In genomic region chr10:119544743-119545142, GRCm38 (mm10) we compare ENCODE assay signal across 19 mouse cellular contexts.
DNase-seq lines count a peak whose midpoint lies in the region.
"Had no signal": no experiment of that assay in that cellular context is flagged by ENCODE, and none has a peak within 500 bp of the region (broad histone marks: within the 10 kb centered on the region; RNA-seq: fewer than 3 reads in every experiment).

No protein-coding gene starts in this region.

- H3K36me3 ChIP-seq in hindbrain, embryonic 10.5 days, result 0 out of 2 replicates have a peak, but pooled peaks cover 13% of the 10 kb centered on the region
- peaks cover 2% of the 10 kb centered on the region; the same call in 1 of the 2 replicates for H3K36me3 ChIP-seq in midbrain, embryonic 10.5 days
- H3K36me3 ChIP-seq: embryonic facial prominence, embryonic 15.5 days; liver, embryonic 12.5 days; stomach, embryonic 15.5 days had no signal

- 30% methylated on average over 9 of the region's 9 CpGs for WGBS in hindbrain, embryonic 10.5 days
- WGBS in midbrain, embryonic 10.5 days, result 58% methylated on average over 9 of the region's 9 CpGs

- peaks cover 17% of the 10 kb centered on the region for H3K4me1 ChIP-seq in hindbrain, embryonic 10.5 days (replicated peaks)
- H3K4me1 ChIP-seq in midbrain, embryonic 10.5 days, result peaks cover 9% of the 10 kb centered on the region; the same call in 1 of the 2 replicates
- H3K4me1 ChIP-seq: embryonic facial prominence, embryonic 15.5 days; liver, embryonic 12.5 days; megakaryocyte, embryonic 14.5 days; stomach, embryonic 15.5 days had no signal

- H3K27me3 ChIP-seq in hindbrain, embryonic 10.5 days (ENCODE audit: insufficient read depth, poor library complexity, severe bottlenecking), result no peaks in the 10 kb centered on the region
- H3K27me3 ChIP-seq in midbrain, embryonic 10.5 days (ENCODE audit: low read depth, poor library complexity, severe bottlenecking), result no peaks in the 10 kb centered on the region
- H3K27me3 ChIP-seq: CH12.LX; embryonic facial prominence, embryonic 15.5 days; liver, embryonic 12.5 days; megakaryocyte, embryonic 14.5 days; stomach, embryonic 15.5 days had no signal

- DNase-seq in heart, adult 11 months, result peak; percentile 79
- no peak for DNase-seq in heart, postnatal 4 days
- DNase-seq in hindbrain, embryonic 10.5 days (ENCODE audit: low spot score), result peak; percentile 49
- DNase-seq in midbrain, embryonic 10.5 days (ENCODE audit: low spot score), result peak; percentile 20
- peak; percentile 14 for DNase-seq in retina, embryonic 14.5 days (ENCODE audit: low spot score)
- no peak for DNase-seq in layer of hippocampus, postnatal 10 days (ENCODE audit: low spot score in 2 of 2)
- no peak for DNase-seq in kidney, postnatal 14 days
- no peak for DNase-seq in lung, postnatal 4 days
- DNase-seq: adrenal gland, adult 8-10 months; cerebellum, adult 18-20 months; heart, adult 18-20 months; kidney, adult 9 months; lung, embryonic 14.5 days; thymus, adult 2 months had no signal

- 0 out of 2 replicates have a peak, but pooled peaks cover 3% of the 10 kb centered on the region for H3K9me3 ChIP-seq in hindbrain, embryonic 10.5 days
- peaks cover 14% of the 10 kb centered on the region; the same call in 1 of the 2 replicates for H3K9me3 ChIP-seq in midbrain, embryonic 10.5 days (replicated peaks)
- H3K9me3 ChIP-seq: embryonic facial prominence, embryonic 15.5 days; liver, embryonic 12.5 days; stomach, embryonic 15.5 days had no signal

- 0 out of 2 replicates have a peak overlapping the region, but pooled peaks have one; percentile 16 for H3K4me3 ChIP-seq in hindbrain, embryonic 10.5 days
- H3K4me3 ChIP-seq in midbrain, embryonic 10.5 days, result no peak overlapping the region
- H3K4me3 ChIP-seq: embryonic facial prominence, embryonic 15.5 days; liver, embryonic 12.5 days; megakaryocyte, embryonic 14.5 days; stomach, embryonic 15.5 days had no signal

- H3K27ac ChIP-seq in hindbrain, embryonic 10.5 days, result peak overlapping the region; percentile 64; the same call in 1 of the 2 replicates
- no peak overlapping the region; the same call in 1 of the 2 replicates for H3K27ac ChIP-seq in midbrain, embryonic 10.5 days (replicated peaks)
- H3K27ac ChIP-seq: embryonic facial prominence, embryonic 15.5 days; liver, embryonic 12.5 days; stomach, embryonic 15.5 days had no signal

Comparison
In these comparisons a context has a peak if more than half of its experiments do, and no peak if none do; other contexts are left out.
1. DNase-seq: peak in heart, adult 11 months (single experiment), hindbrain, embryonic 10.5 days (single experiment), midbrain, embryonic 10.5 days (single experiment) and retina, embryonic 14.5 days (single experiment); none in heart, postnatal 4 days (single experiment), layer of hippocampus, postnatal 10 days (0 of 2), kidney, postnatal 14 days (single experiment) and lung, postnatal 4 days (0 of 2).